Mouse (Mus musculus) mesoderm, embryonic 11.5 days (tissue): ENCODE measurements around the gene Slc25a51.
"Not testable (repeated sequence)": the region's sequence is repeated elsewhere in the genome, so short reads cannot be mapped to it uniquely, and the experiment has no call there.

ENCODE experiments used
- DNase-seq: peaks from one replicate; pipeline ENCODE4 v3.0.0-alpha.2; 2012; ENCODE audit warnings: low read depth, low spot score

Slc25a51 gene

GRCm38 (mm10) chr4:45399421-45400210, 8.9 kb downstream of the Slc25a51 start:
- DNase-seq = no peak

- DNase-seq = not testable (repeated sequence)
Observed at GRCm38 (mm10) chr4:45398315-45398714, 10.3 kb downstream of the Slc25a51 start.

- DNase-seq = not testable (repeated sequence)
Observed at GRCm38 (mm10) chr4:45396211-45396610, 12.4 kb downstream of the Slc25a51 start.

GRCm38 (mm10) chr4:45393658-45394057, 14.9 kb downstream of the Slc25a51 start:
- DNase-seq = no peak

- DNase-seq = no peak
Observed at GRCm38 (mm10) chr4:45392994-45393393, 15.6 kb downstream of the Slc25a51 start.

GRCm38 (mm10) chr4:45392572-45392971, 16.0 kb downstream of the Slc25a51 start:
- no peak for DNase-seq

GRCm38 (mm10) chr4:45392099-45392498, 16.5 kb downstream of the Slc25a51 start:
- no peak for DNase-seq

GRCm38 (mm10) chr4:45387296-45387695, 21.3 kb downstream of the Slc25a51 start:
- DNase-seq = not testable (repeated sequence)

GRCm38 (mm10) chr4:45382133-45382532, 26.4 kb downstream of the Slc25a51 start:
- DNase-seq = not testable (repeated sequence)

- not testable (repeated sequence) for DNase-seq
Observed at GRCm38 (mm10) chr4:45380903-45381580, 27.5 kb downstream of the Slc25a51 start.

- DNase-seq = no peak
Observed at GRCm38 (mm10) chr4:45376573-45376972, 32.0 kb downstream of the Slc25a51 start.

GRCm38 (mm10) chr4:45374879-45375278, 33.7 kb downstream of the Slc25a51 start:
- DNase-seq = no peak

- DNase-seq = no peak
Observed at GRCm38 (mm10) chr4:45371261-45371660, 37.3 kb downstream of the Slc25a51 start.

GRCm38 (mm10) chr4:45356653-45357052, 51.9 kb downstream of the Slc25a51 start:
- DNase-seq = no peak
